Mouse (Mus musculus) right cerebral cortex, postnatal 10 days (tissue): Measurements from ENCODE around the gene Rabepk.
"Not testable (repeated sequence)": the region's sequence is repeated elsewhere in the genome, so short reads cannot be mapped to it uniquely, and the experiment has no call there.

ENCODE experiments used
- DNase-seq, 2 experiments: peaks; one replicate each; pipeline ENCODE4 v3.0.0; 2021; ENCODE audit warnings: low spot score in 2 of 2

The Rabepk gene

GRCm38 (mm10) chr2:34799357-34800256 is at the start of gene Rabepk:
Gene Rabepk (minus strand): TSS chr2:34799912.
- peak; percentile 78 to 83 for DNase-seq

GRCm38 (mm10) chr2:34847702-34848101 is 48.0 kb upstream of the Rabepk start:
- no peak for DNase-seq

GRCm38 (mm10) chr2:34843211-34843939 is 43.7 kb upstream of the Rabepk start:
- DNase-seq, result no peak

GRCm38 (mm10) chr2:34841706-34842105 is 42.0 kb upstream of the Rabepk start:
- DNase-seq, result peak; percentile 70 to 80

- DNase-seq, result not testable (repeated sequence)
These were observed 40.4 kb upstream of the Rabepk start for GRCm38 (mm10) chr2:34840143-34840542.

GRCm38 (mm10) chr2:34835669-34836068 is 36.0 kb upstream of the Rabepk start:
- no peak for DNase-seq

- no peak for DNase-seq
These were observed 33.9 kb upstream of the Rabepk start for GRCm38 (mm10) chr2:34833624-34834023.

- not testable (repeated sequence) for DNase-seq
These were observed 33.2 kb upstream of the Rabepk start, which contains the start of gene Gm34653 for GRCm38 (mm10) chr2:34832766-34833457. Gene Gm34653 (plus strand): TSS chr2:34833007.

GRCm38 (mm10) chr2:34830066-34830465 is 30.4 kb upstream of the Rabepk start:
- not testable (repeated sequence) for DNase-seq

GRCm38 (mm10) chr2:34828026-34828425 is 28.3 kb upstream of the Rabepk start:
- DNase-seq, result no peak

- no peak for DNase-seq
These were observed 27.9 kb upstream of the Rabepk start for GRCm38 (mm10) chr2:34827591-34827990.

- DNase-seq, result no peak
These were observed 26.9 kb upstream of the Rabepk start for GRCm38 (mm10) chr2:34826460-34827231.

- DNase-seq, result peak; percentile 95 to 96
These were observed 26.2 kb upstream of the Rabepk start, which contains the start of gene Fbxw2 for GRCm38 (mm10) chr2:34825827-34826459. Gene Fbxw2 (minus strand): TSS chr2:34826311.

- no peak for DNase-seq
These were observed 18.8 kb upstream of the Rabepk start for GRCm38 (mm10) chr2:34818492-34818891.

- not testable (repeated sequence) for DNase-seq
These were observed 16.2 kb upstream of the Rabepk start for GRCm38 (mm10) chr2:34815893-34816292.

GRCm38 (mm10) chr2:34812706-34813105 is 13.0 kb upstream of the Rabepk start:
- no peak for DNase-seq

GRCm38 (mm10) chr2:34810775-34811174 is 11.1 kb upstream of the Rabepk start:
- DNase-seq, result no peak

GRCm38 (mm10) chr2:34809568-34809967 is 9.9 kb upstream of the Rabepk start:
- no peak for DNase-seq

GRCm38 (mm10) chr2:34808057-34808456 is 8.3 kb upstream of the Rabepk start:
- no peak for DNase-seq

- no peak for DNase-seq
These were observed 5.7 kb upstream of the Rabepk start for GRCm38 (mm10) chr2:34805364-34805950.
